Mouse (Mus musculus): ENCODE data around the gene Pcbp4. TPM values are rescaled to one million over a fixed set of nuclear protein-coding genes. Genes with fewer than 3 reads are reported as not detected.
A peak's percentile ranks its signal among the peaks of the same experiment; 100 is the strongest.

Gene Pcbp4
- polyA plus RNA-seq, 1 experiment from 2014 or later: 60.7 TPM

GRCm38 (mm10) chr9:106436566-106436965 lies 16.5 kb upstream of the Pcbp4 start:
- 79% methylated on average over 9 of the region's 9 CpGs for WGBS
- peaks cover 13% of the 10 kb centered on the region for H3K36me3 ChIP-seq (ENCODE audit: control insufficient read depth, insufficient read depth, low read length)
- ATAC-seq (ENCODE audit: low read depth): no peak
- H3K4me2 ChIP-seq (ENCODE audit: low read depth, low read length): no peak overlapping the region
- peaks cover 14% of the 10 kb centered on the region for H3K4me1 ChIP-seq (replicated peaks; ENCODE audit: control insufficient read depth, insufficient read depth, low read length)
- H3K9ac ChIP-seq (ENCODE audit: low read length): no peak overlapping the region
- H3K9me3 ChIP-seq (ENCODE audit: control insufficient read depth, low read length): no peaks in the 10 kb centered on the region
- no peak overlapping the region for H3K4me3 ChIP-seq (ENCODE audit: low read length)
- no peak overlapping the region for H3K27ac ChIP-seq (ENCODE audit: low read length)
- H3K27me3 ChIP-seq (ENCODE audit: control insufficient read depth, insufficient read depth, low read depth, low read length): no peaks in the 10 kb centered on the region

GRCm38 (mm10) chr9:106442680-106443079 lies 10.4 kb upstream of the Pcbp4 start:
- WGBS: 73% methylated on average over 5 of the region's 5 CpGs
- H3K9me3 ChIP-seq (ENCODE audit: control insufficient read depth, low read length): no peaks in the 10 kb centered on the region
- no peaks in the 10 kb centered on the region for H3K27me3 ChIP-seq (ENCODE audit: control insufficient read depth, insufficient read depth, low read depth, low read length)

GRCm38 (mm10) chr9:106444836-106445235 lies 8.3 kb upstream of the Pcbp4 start:
- no peak overlapping the region for H3K9ac ChIP-seq (ENCODE audit: low read length)
- ATAC-seq (ENCODE audit: low read depth): no peak
- no peak overlapping the region for H3K27ac ChIP-seq (ENCODE audit: low read length)
- no peak overlapping the region for H3K4me2 ChIP-seq (ENCODE audit: low read depth, low read length)
- H3K27me3 ChIP-seq (ENCODE audit: control insufficient read depth, insufficient read depth, low read depth, low read length): no peaks in the 10 kb centered on the region
- no peak overlapping the region for H3K4me3 ChIP-seq (ENCODE audit: low read length)
- no peaks in the 10 kb centered on the region for H3K9me3 ChIP-seq (ENCODE audit: control insufficient read depth, low read length)
- WGBS: 70% methylated on average over 4 of the region's 4 CpGs
- H3K4me1 ChIP-seq (replicated peaks; ENCODE audit: control insufficient read depth, insufficient read depth, low read length): peaks cover 20% of the 10 kb centered on the region
- H3K36me3 ChIP-seq (ENCODE audit: control insufficient read depth, insufficient read depth, low read length): no peaks in the 10 kb centered on the region

More at GRCm38 (mm10) chr9:106442680-106443079, 10.4 kb upstream of the Pcbp4 start:
- H3K27ac ChIP-seq (ENCODE audit: low read length): no peak overlapping the region
- no peak overlapping the region for H3K4me3 ChIP-seq (ENCODE audit: low read length)
- H3K4me2 ChIP-seq (ENCODE audit: low read depth, low read length): no peak overlapping the region
- H3K9ac ChIP-seq (ENCODE audit: low read length): no peak overlapping the region
- peaks cover 16% of the 10 kb centered on the region for H3K4me1 ChIP-seq (replicated peaks; ENCODE audit: control insufficient read depth, insufficient read depth, low read length)
- ATAC-seq (ENCODE audit: low read depth): no peak
- H3K36me3 ChIP-seq (ENCODE audit: control insufficient read depth, insufficient read depth, low read length): no peaks in the 10 kb centered on the region

GRCm38 (mm10) chr9:106447348-106447747 lies 5.7 kb upstream of the Pcbp4 start, which contains the start of the genes Abhd14b and Abhd14a:
Gene Abhd14b, plus strand, starts transcription at chr9:106447459.
Gene Abhd14a, minus strand, starts transcription at chr9:106447678.
- Histone ChIP-seq H3K36me3 (ENCODE audit: control insufficient read depth, insufficient read depth, low read length) (no peaks in the 10 kb centered on the region), H3K4me3 (ENCODE audit: low read length) (peak within 1 kb of the TSS; percentile 64), H3K4me2 (ENCODE audit: low read depth, low read length) (peak within 1 kb of the TSS; percentile 85), H3K9ac (ENCODE audit: low read length) (peak within 1 kb of the TSS; percentile 78), H3K27ac (ENCODE audit: low read length) (peak within 1 kb of the TSS; percentile 60), H3K27me3 (ENCODE audit: control insufficient read depth, insufficient read depth, low read depth, low read length) (no peaks in the 10 kb centered on the region), H3K4me1 (replicated peaks; ENCODE audit: control insufficient read depth, insufficient read depth, low read length) (peaks cover 34% of the 10 kb centered on the region), H3K9me3 (ENCODE audit: control insufficient read depth, low read length) (no peaks in the 10 kb centered on the region)
- peak; percentile 87 for ATAC-seq (ENCODE audit: low read depth)
- WGBS: 0% methylated on average over 24 of the region's 24 CpGs

- WGBS: 34% methylated on average over 9 of the region's 9 CpGs
- 0 out of 2 replicates have a peak, but pooled peaks have one; percentile 2 for ATAC-seq (ENCODE audit: low read depth)
- no peaks in the 10 kb centered on the region for H3K9me3 ChIP-seq (ENCODE audit: control insufficient read depth, low read length)
- H3K4me1 ChIP-seq (replicated peaks; ENCODE audit: control insufficient read depth, insufficient read depth, low read length): peaks cover 37% of the 10 kb centered on the region
- H3K27me3 ChIP-seq (ENCODE audit: control insufficient read depth, insufficient read depth, low read depth, low read length): no peaks in the 10 kb centered on the region
- H3K4me3 ChIP-seq (ENCODE audit: low read length): peak overlapping the region; percentile 64
- peak overlapping the region; percentile 85 for H3K4me2 ChIP-seq (ENCODE audit: low read depth, low read length)
- H3K27ac ChIP-seq (ENCODE audit: low read length): peak overlapping the region; percentile 20
- H3K36me3 ChIP-seq (ENCODE audit: control insufficient read depth, insufficient read depth, low read length): no peaks in the 10 kb centered on the region
- peak overlapping the region; percentile 1 for H3K9ac ChIP-seq (ENCODE audit: low read length)
Observed at GRCm38 (mm10) chr9:106447951-106448350, 5.1 kb upstream of the Pcbp4 start.

- Histone ChIP-seq H3K4me1 (replicated peaks; ENCODE audit: control insufficient read depth, insufficient read depth, low read length) (peaks cover 41% of the 10 kb centered on the region), H3K4me3 (ENCODE audit: low read length) (peak overlapping the region; percentile 47)
- under 1% methylated on average over 23 of the region's 23 CpGs for WGBS
Observed at GRCm38 (mm10) chr9:106448498-106449031, 4.5 kb upstream of the Pcbp4 start.

GRCm38 (mm10) chr9:106449947-106450346 lies 3.1 kb upstream of the Pcbp4 start:
- no peak overlapping the region for H3K9ac ChIP-seq (ENCODE audit: low read length)
- no peaks in the 10 kb centered on the region for H3K36me3 ChIP-seq (ENCODE audit: control insufficient read depth, insufficient read depth, low read length)
- H3K9me3 ChIP-seq (ENCODE audit: control insufficient read depth, low read length): no peaks in the 10 kb centered on the region
- no peak for ATAC-seq (ENCODE audit: low read depth)
- no peak overlapping the region for H3K4me3 ChIP-seq (ENCODE audit: low read length)
- 81% methylated on average over 8 of the region's 8 CpGs for WGBS
- peaks cover 46% of the 10 kb centered on the region for H3K4me1 ChIP-seq (replicated peaks; ENCODE audit: control insufficient read depth, insufficient read depth, low read length)
- H3K27ac ChIP-seq (ENCODE audit: low read length): no peak overlapping the region; the same call in 1 of the 2 replicates
- no peaks in the 10 kb centered on the region for H3K27me3 ChIP-seq (ENCODE audit: control insufficient read depth, insufficient read depth, low read depth, low read length)
- no peak overlapping the region for H3K4me2 ChIP-seq (ENCODE audit: low read depth, low read length)

More at GRCm38 (mm10) chr9:106448498-106449031, 4.5 kb upstream of the Pcbp4 start:
- peak; percentile 64 for ATAC-seq (ENCODE audit: low read depth)
- Histone ChIP-seq H3K4me2 (ENCODE audit: low read depth, low read length) (peak overlapping the region; percentile 85), H3K27me3 (ENCODE audit: control insufficient read depth, insufficient read depth, low read depth, low read length) (no peaks in the 10 kb centered on the region), H3K36me3 (ENCODE audit: control insufficient read depth, insufficient read depth, low read length) (no peaks in the 10 kb centered on the region), H3K9me3 (ENCODE audit: control insufficient read depth, low read length) (no peaks in the 10 kb centered on the region), H3K27ac (ENCODE audit: low read length) (peak overlapping the region; percentile 7), H3K9ac (ENCODE audit: low read length) (peak overlapping the region; percentile 55)

GRCm38 (mm10) chr9:106450661-106451060 lies 2.4 kb upstream of the Pcbp4 start:
- H3K4me3 ChIP-seq (ENCODE audit: low read length): no peak overlapping the region
- WGBS: 7% methylated on average over 9 of the region's 9 CpGs
- H3K9ac ChIP-seq (ENCODE audit: low read length): no peak overlapping the region; the same call in 1 of the 2 replicates
- H3K36me3 ChIP-seq (ENCODE audit: control insufficient read depth, insufficient read depth, low read length): no peaks in the 10 kb centered on the region
- H3K4me1 ChIP-seq (replicated peaks; ENCODE audit: control insufficient read depth, insufficient read depth, low read length): peaks cover 54% of the 10 kb centered on the region
- ATAC-seq (ENCODE audit: low read depth): 0 out of 2 replicates have a peak, but pooled peaks have one; percentile 8
- no peaks in the 10 kb centered on the region for H3K9me3 ChIP-seq (ENCODE audit: control insufficient read depth, low read length)
- H3K27ac ChIP-seq (ENCODE audit: low read length): peak overlapping the region; percentile 18
- no peaks in the 10 kb centered on the region for H3K27me3 ChIP-seq (ENCODE audit: control insufficient read depth, insufficient read depth, low read depth, low read length)
- H3K4me2 ChIP-seq (ENCODE audit: low read depth, low read length): no peak overlapping the region; the same call in 1 of the 2 replicates

- ATAC-seq (ENCODE audit: low read depth): no peak
- no peaks in the 10 kb centered on the region for H3K9me3 ChIP-seq (ENCODE audit: control insufficient read depth, low read length)
- H3K27me3 ChIP-seq (ENCODE audit: control insufficient read depth, insufficient read depth, low read depth, low read length): no peaks in the 10 kb centered on the region
- peaks cover 58% of the 10 kb centered on the region for H3K4me1 ChIP-seq (replicated peaks; ENCODE audit: control insufficient read depth, insufficient read depth, low read length)
- no peak overlapping the region for H3K9ac ChIP-seq (ENCODE audit: low read length)
- H3K27ac ChIP-seq (ENCODE audit: low read length): no peak overlapping the region
- no peaks in the 10 kb centered on the region for H3K36me3 ChIP-seq (ENCODE audit: control insufficient read depth, insufficient read depth, low read length)
- H3K4me3 ChIP-seq (ENCODE audit: low read length): no peak overlapping the region
- 61% methylated on average over 11 of the region's 11 CpGs for WGBS
- no peak overlapping the region for H3K4me2 ChIP-seq (ENCODE audit: low read depth, low read length)
Observed at GRCm38 (mm10) chr9:106451298-106451697, 1.8 kb upstream of the Pcbp4 start.

All from lung, embryonic 16.5 days (tissue).